Mouse (Mus musculus): Measurements from ENCODE around the gene Gstm2. TPM values are rescaled to one million over a fixed set of nuclear protein-coding genes. Genes with fewer than 3 reads are reported as not detected.
"Not testable (repeated sequence)": the region's sequence is repeated elsewhere in the genome, so short reads cannot be mapped to it uniquely, and the experiment has no call there.

Gstm2 gene
- polyA plus RNA-seq, 1 experiment, result 344 TPM

- Histone ChIP-seq H3K4me1 (ENCODE audit: control insufficient read depth, insufficient read depth, low read length) (no peaks in the 10 kb centered on the region; the same call in 1 of the 2 replicates), H3K36me3 (ENCODE audit: control insufficient read depth, insufficient read depth, low read length) (no peaks in the 10 kb centered on the region), H3K4me3 (ENCODE audit: control insufficient read depth, low read depth, low read length) (no peak overlapping the region), H3K27ac (ENCODE audit: control insufficient read depth, insufficient read depth, low read depth, low read length) (no peak overlapping the region), H3K27me3 (ENCODE audit: control insufficient read depth, insufficient read depth, low read length) (no peaks in the 10 kb centered on the region)
- no peak for TF ChIP-seq CTCF (IDR thresholded peaks at IDR 0.05; ENCODE audit: control insufficient read depth, insufficient read depth, insufficient replicate concordance, low read depth, low read length)
- no peak for TF ChIP-seq POLR2A (IDR thresholded peaks at IDR 0.05; ENCODE audit: control insufficient read depth, low read depth, low read length)
These were observed 22.2 kb downstream of the Gstm2 start for GRCm38 (mm10) chr3:107964026-107964425.

GRCm38 (mm10) chr3:107955260-107955659 is 31.0 kb downstream of the Gstm2 start:
- not testable (repeated sequence) for H3K27ac ChIP-seq (ENCODE audit: control insufficient read depth, insufficient read depth, low read depth, low read length); H3K4me3 ChIP-seq (ENCODE audit: control insufficient read depth, low read depth, low read length); H3K4me1 ChIP-seq (ENCODE audit: control insufficient read depth, insufficient read depth, low read length); H3K27me3 ChIP-seq (ENCODE audit: control insufficient read depth, insufficient read depth, low read length); H3K36me3 ChIP-seq (ENCODE audit: control insufficient read depth, insufficient read depth, low read length)

GRCm38 (mm10) chr3:107953906-107954305 is 32.3 kb downstream of the Gstm2 start:
- Histone ChIP-seq H3K27ac (ENCODE audit: control insufficient read depth, insufficient read depth, low read depth, low read length) (peak overlapping the region; percentile 9; the same call in 1 of the 2 replicates), H3K27me3 (ENCODE audit: control insufficient read depth, insufficient read depth, low read length) (no peaks in the 10 kb centered on the region), H3K4me1 (ENCODE audit: control insufficient read depth, insufficient read depth, low read length) (no peaks in the 10 kb centered on the region; the same call in 1 of the 2 replicates), H3K4me3 (ENCODE audit: control insufficient read depth, low read depth, low read length) (no peak overlapping the region), H3K36me3 (ENCODE audit: control insufficient read depth, insufficient read depth, low read length) (no peaks in the 10 kb centered on the region)
- TF ChIP-seq POLR2A (IDR thresholded peaks at IDR 0.05; ENCODE audit: control insufficient read depth, low read depth, low read length) (no peak), CTCF (IDR thresholded peaks at IDR 0.05; ENCODE audit: control insufficient read depth, insufficient read depth, insufficient replicate concordance, low read depth, low read length) (no peak)

GRCm38 (mm10) chr3:107953328-107953755 is 32.9 kb downstream of the Gstm2 start:
- Histone ChIP-seq H3K27me3 (ENCODE audit: control insufficient read depth, insufficient read depth, low read length) (no peaks in the 10 kb centered on the region), H3K4me1 (ENCODE audit: control insufficient read depth, insufficient read depth, low read length) (no peaks in the 10 kb centered on the region; the same call in 1 of the 2 replicates), H3K4me3 (ENCODE audit: control insufficient read depth, low read depth, low read length) (no peak overlapping the region), H3K27ac (ENCODE audit: control insufficient read depth, insufficient read depth, low read depth, low read length) (peak overlapping the region; percentile 55; the same call in 1 of the 2 replicates), H3K36me3 (ENCODE audit: control insufficient read depth, insufficient read depth, low read length) (no peaks in the 10 kb centered on the region)
- peak; percentile 79; the same call in 1 of the 2 replicates for TF ChIP-seq CTCF (IDR thresholded peaks at IDR 0.05; ENCODE audit: control insufficient read depth, insufficient read depth, insufficient replicate concordance, low read depth, low read length)
- TF ChIP-seq POLR2A (IDR thresholded peaks at IDR 0.05; ENCODE audit: control insufficient read depth, low read depth, low read length), result no peak

- peak overlapping the region; percentile 37; the same call in 1 of the 2 replicates for H3K27ac ChIP-seq (ENCODE audit: control insufficient read depth, insufficient read depth, low read depth, low read length)
- H3K4me1 ChIP-seq (ENCODE audit: control insufficient read depth, insufficient read depth, low read length), result peaks cover 3% of the 10 kb centered on the region
- TF ChIP-seq POLR2A (IDR thresholded peaks at IDR 0.05; ENCODE audit: control insufficient read depth, low read depth, low read length) (no peak), CTCF (IDR thresholded peaks at IDR 0.05; ENCODE audit: control insufficient read depth, insufficient read depth, insufficient replicate concordance, low read depth, low read length) (no peak)
- H3K36me3 ChIP-seq (ENCODE audit: control insufficient read depth, insufficient read depth, low read length), result no peaks in the 10 kb centered on the region
- no peak overlapping the region for H3K4me3 ChIP-seq (ENCODE audit: control insufficient read depth, low read depth, low read length)
- no peaks in the 10 kb centered on the region for H3K27me3 ChIP-seq (ENCODE audit: control insufficient read depth, insufficient read depth, low read length)
These were observed 35.7 kb downstream of the Gstm2 start for GRCm38 (mm10) chr3:107950531-107950930.

- not testable (repeated sequence) for H3K4me3 ChIP-seq (ENCODE audit: control insufficient read depth, low read depth, low read length); H3K27me3 ChIP-seq (ENCODE audit: control insufficient read depth, insufficient read depth, low read length); H3K4me1 ChIP-seq (ENCODE audit: control insufficient read depth, insufficient read depth, low read length); H3K27ac ChIP-seq (ENCODE audit: control insufficient read depth, insufficient read depth, low read depth, low read length); H3K36me3 ChIP-seq (ENCODE audit: control insufficient read depth, insufficient read depth, low read length)
These were observed 36.8 kb downstream of the Gstm2 start for GRCm38 (mm10) chr3:107949461-107949860.

- H3K36me3 ChIP-seq (ENCODE audit: control insufficient read depth, insufficient read depth, low read length), result no peaks in the 10 kb centered on the region
- no peaks in the 10 kb centered on the region for H3K27me3 ChIP-seq (ENCODE audit: control insufficient read depth, insufficient read depth, low read length)
- H3K27ac ChIP-seq (ENCODE audit: control insufficient read depth, insufficient read depth, low read depth, low read length), result peak overlapping the region; percentile 73
- peaks cover 6% of the 10 kb centered on the region for H3K4me1 ChIP-seq (ENCODE audit: control insufficient read depth, insufficient read depth, low read length)
- H3K4me3 ChIP-seq (ENCODE audit: control insufficient read depth, low read depth, low read length), result no peak overlapping the region
- no peak for TF ChIP-seq POLR2A (IDR thresholded peaks at IDR 0.05; ENCODE audit: control insufficient read depth, low read depth, low read length)
- TF ChIP-seq CTCF (IDR thresholded peaks at IDR 0.05; ENCODE audit: control insufficient read depth, insufficient read depth, insufficient replicate concordance, low read depth, low read length), result no peak
These were observed 40.5 kb downstream of the Gstm2 start for GRCm38 (mm10) chr3:107945729-107946128.
